Mouse (Mus musculus) cortical plate, adult 2 months (tissue): ENCODE results near the gene Usp46.

Source experiments
- CTCF ChIP-seq: fragments of 200-500 bp; IDR thresholded peaks from 2 replicates; pipeline ENCODE4 v1.5.1; 2011; ENCODE audit warnings: mild to moderate bottlenecking, control low read depth, low read length; ENCODE audit not compliant: insufficient read depth; ENCODE audit errors: extremely low read depth
- POLR2A ChIP-seq: fragments of 200-500 bp; IDR thresholded peaks from 2 replicates; pipeline ENCODE4 v1.6.1; 2011; ENCODE audit warnings: mild to moderate bottlenecking, low read length, control low read depth; ENCODE audit not compliant: insufficient read depth; ENCODE audit errors: extremely low read depth

- TF ChIP-seq CTCF (no peak), POLR2A (no peak)
These were observed 80.3 kb downstream of the Usp46 start for GRCm38 (mm10) chr5:73987777-73988560.
